Mouse (Mus musculus): Measurements from ENCODE around the gene Dnajb12.

The Dnajb12 gene

DNA sequence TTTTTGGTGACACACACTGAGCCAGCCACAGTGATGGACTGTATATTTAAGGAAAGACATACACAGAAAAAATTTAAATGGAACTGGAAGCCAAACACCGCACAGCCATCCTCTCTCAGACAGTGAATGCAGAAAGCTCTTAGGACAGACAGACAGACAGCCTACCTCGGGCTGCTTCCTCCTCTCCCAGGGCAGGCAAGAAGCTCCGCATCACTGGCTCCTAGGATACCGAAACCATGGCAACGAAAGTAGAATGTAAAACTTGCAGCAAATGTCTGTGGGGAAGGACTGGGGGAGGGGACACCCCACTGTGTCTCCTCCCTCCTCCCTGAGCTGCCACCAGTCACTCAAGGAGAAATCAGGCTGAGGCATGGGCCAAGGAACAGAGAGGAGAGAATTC lies 18.2 kb downstream of the Dnajb12 start:
- no peak for DNase-seq (ENCODE audit: low spot score)

DNA sequence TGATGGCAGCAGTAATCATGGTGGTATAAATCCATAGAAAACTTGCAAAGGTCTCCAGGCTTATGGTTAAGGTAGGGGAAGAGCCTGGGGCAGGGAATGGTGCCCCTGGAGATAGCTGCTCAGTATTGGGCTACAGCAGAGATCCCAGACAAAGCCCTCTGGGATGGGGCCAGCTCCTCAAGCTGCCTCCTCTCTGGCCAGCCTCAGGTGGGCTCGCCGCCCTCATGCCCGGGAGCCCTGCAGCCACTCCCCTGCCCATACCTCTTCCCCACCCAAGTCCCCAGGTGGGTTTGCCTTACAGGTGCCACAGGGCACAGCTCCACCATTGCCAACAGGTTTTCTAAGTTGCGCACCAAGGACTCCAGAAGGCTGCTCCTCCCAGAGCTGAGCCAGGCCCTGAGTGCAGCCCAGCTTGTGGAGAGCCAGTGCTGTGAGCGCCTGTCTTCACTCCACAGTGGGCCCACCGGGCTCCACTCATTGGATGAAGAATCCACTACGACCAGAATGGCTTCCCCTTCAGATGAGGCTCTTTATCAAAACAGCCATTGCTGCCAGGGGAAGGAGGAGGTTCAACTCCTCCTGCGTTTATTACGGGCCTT lies 18.9 kb downstream of the Dnajb12 start:
- no peak for DNase-seq (ENCODE audit: low spot score)

DNA sequence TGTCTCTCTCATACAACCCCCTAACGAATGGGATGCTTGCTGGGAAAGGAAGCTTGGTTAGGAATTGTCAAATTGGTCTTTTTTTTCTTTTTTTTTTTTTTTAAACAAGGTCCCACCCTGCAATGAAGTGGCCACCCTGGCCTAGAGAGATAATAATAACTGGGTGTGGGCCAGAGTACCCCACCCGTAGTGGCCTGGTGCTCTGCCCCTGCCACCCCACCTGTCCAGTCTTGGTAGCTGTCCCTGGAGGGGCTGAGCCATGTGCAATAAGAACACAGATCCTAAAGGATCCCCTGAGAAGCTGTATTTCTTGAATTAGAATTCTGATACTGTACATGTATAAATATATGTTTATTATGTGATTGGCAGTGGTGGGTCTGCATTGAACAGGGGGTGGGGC lies 19.6 kb downstream of the Dnajb12 start:
- DNase-seq (ENCODE audit: low spot score): no peak

DNA sequence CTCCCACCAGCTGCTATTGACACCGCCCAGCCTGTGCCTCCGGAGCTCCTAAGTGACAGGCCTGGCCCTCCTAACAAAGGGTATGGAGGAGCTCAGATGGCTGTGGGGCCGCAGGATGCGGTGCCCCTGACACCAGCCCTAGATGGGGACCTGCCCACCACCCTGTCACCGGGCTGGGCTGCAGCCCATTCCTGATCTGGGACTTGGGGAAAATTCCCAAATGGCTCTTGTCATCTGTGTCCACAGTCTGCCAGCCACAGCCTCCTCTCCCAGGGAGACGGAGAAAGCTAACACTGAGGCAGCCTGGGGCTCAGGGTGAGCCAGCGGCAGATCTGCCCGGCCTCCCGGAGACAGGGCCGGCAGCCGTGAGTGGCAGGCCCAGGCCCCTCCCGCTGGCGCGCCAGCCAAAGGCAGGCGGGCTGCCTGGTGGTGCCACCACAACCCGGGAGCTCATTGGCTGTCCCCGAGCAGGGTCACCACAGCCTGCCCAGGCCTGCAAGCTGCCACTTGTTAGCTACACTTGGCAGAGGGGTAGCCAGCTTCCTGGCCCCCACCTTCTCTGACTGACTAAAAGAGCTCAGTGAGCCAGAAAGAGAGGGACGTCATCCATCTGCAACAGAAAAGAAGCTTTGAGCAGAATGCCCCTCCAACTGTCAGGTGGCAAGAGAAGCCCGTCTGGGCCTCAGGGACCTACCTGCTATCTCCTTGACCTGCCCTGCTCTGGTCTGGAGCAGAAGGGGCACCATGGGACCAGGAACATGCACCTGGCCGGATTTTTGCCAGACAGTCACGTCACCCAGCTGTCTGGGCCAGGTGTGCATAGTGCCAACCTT lies 20.2 kb downstream of the Dnajb12 start:
- peak; percentile 92 for DNase-seq (ENCODE audit: low spot score)

DNA sequence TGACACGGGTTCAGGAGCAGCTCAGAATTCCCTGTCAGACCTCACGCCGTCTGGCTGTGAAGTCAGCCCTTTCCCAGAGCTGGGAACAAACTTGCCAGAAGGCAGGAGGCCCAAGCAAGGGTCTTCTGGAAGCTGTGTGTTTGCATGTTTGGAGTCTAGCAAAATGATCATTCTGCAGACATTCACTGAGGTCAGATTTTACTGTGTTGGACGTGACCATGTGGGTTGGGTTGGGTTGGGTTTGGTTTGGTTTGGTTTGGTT lies 20.7 kb downstream of the Dnajb12 start:
- DNase-seq (ENCODE audit: low spot score): no peak

DNA sequence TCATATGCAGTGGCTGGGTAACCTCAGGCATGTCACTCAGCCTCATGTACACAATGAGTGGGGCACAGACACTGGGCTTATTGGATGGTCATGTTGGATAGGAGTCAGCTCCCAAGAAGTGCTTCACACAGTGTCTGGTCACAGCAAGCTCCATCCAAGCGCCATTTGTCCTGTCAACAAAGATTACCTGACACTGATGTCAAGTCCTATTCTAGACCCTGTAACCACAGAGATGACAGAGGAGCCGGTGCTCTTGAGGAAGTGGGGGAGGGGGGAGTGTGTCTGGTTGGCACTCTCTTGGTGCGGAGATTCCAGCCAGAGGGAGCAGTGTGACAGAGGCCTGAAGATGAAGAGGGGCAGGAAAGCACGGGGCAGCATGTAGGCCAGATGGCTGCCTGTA lies 21.6 kb downstream of the Dnajb12 start:
- no peak for DNase-seq (ENCODE audit: low spot score)

DNA sequence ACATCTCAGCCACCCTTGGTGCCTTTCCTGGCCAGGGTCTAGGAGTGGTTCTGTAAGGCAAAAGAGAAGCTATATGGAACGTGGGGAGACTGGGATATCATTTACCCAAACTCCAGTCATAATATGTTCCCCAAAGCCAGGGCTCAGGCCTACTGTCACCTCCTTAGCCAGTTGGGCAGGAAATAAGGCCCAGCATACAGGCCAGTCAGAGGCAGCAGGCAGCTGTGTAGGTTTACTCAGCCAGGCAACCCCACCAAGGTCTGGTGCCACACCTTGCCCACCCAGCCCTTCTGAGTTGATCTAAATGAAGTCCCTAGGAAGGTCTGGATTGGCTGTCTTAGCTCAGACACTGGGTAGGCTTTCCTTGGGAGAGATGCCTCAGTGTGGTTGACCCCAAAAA lies 22.1 kb downstream of the Dnajb12 start:
- DNase-seq (ENCODE audit: low spot score): no peak

DNA sequence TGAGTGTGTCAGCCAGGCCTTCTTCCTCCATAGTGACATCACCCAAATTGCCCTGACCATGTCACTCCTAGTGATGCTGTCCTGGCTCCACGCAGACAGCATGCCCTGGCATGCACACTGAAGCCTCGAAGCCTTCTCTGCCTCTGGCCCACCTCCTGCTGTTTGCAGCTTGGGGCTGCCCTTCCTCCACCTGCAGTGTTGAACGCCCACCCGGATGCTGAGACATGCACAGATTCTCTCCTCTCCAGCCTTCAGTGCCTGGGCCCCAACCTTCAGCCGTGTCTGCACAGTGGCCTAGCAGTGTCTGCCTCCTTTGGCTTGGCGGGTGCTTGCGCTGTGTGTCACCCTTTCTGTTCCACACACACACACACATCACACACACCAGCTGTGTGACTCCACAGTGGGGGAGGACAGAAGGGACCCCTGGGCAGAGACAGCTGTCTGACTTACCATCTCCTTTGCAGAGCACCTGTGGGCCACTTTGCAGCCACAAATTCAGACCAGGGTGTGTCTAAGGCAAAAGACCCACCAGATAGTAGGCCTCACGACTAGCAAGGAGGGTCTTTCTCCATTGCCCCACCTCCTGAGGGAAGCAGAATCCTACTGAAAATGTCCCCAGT lies 22.7 kb downstream of the Dnajb12 start:
- DNase-seq (ENCODE audit: low spot score): no peak

DNA sequence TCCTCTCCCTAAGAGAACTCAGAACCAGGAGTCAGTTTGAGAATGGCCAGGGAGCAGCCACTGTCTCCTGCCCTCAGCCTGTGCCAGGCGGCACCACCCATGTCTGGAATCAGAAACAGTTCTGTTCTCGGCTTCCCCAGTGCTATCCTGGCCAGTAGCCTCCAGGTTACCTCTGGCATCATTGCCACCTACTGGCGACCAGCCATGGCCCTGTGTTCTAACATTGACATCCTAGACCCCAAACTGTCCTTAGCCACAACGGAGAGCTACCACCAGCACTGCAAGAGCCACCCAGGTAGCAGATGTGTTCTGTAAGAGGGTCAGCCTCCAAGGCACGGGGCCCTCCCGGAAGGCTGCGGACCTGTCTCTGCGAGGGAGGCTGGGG lies 23.2 kb downstream of the Dnajb12 start:
- no peak for DNase-seq (ENCODE audit: low spot score)

DNA sequence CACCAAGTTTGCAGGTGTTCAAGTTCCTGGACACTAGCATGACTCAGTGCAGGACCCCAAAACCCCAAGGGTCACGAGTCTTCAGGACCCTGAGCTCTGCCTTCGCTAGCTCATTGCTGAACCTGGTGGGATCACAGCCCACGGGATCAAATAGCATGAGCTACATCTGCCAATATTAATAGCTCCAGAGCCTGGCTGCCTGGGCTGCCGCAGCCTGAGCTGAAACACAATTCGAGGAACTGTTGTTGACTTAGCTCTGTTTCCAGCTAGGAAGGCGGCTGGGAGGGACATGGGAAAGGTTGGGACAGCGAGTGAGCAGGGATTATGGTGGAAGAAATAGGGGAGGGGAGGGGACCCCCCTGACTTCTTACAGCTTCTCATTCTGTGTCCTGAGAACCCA lies 23.8 kb downstream of the Dnajb12 start:
- no peak for DNase-seq (ENCODE audit: low spot score)

DNA sequence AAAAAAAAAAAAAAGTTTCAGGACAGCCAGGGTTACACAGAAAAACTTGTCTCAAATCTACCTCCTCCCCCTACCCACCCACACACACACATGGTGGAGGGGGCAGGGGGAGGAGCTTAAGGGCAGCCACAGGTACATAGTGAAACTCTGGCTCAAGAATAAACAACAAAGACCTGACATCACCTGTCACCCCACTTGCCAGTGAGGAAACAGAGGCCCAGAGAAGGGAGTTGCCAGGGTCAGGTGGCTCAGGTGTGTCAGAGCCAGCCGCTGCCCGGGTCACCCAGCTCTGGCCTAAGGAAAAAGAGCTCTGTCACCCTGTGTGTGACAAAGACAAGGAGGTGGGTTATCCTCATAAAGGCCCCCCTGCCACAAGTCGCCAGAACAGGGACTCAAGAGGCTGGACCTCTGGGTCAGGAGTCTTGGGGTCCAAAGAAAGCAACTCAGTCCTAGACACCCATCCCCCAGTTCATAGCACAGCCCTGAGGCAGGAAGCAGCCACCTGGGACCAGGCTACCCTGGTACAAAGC lies 27.8 kb downstream of the Dnajb12 start:
- no peak for DNase-seq (ENCODE audit: low spot score)

DNA sequence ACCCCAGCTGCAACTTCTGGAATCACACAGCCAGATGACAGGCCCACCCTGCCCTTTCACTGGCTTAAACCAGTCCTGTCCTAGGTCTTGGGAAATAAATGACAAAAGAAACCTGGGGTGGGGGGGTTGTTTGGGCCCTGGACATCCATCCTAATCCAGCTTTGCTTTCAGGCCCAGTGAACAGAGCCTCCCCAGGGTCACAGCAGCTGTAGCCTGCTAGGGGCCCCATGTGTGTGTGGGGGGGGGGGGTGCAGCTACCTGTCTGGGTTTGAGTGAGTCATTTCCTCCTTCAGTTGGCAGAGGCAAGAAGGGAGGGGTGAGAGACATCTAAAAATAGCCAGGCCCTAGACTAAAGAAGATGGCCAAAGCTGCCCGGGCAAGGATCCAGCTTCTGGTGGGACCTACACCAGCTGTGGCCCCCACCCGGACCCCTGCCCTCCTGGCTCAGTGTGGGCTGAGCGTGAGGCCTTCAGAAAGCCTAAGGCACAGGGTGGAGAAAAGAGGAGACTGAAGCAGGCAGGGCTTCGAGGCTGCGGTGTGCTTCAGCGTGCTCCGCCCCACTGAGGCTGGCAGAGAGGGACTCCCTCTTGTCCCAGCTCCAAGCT lies 28.4 kb downstream of the Dnajb12 start:
- DNase-seq (ENCODE audit: low spot score): no peak

DNA sequence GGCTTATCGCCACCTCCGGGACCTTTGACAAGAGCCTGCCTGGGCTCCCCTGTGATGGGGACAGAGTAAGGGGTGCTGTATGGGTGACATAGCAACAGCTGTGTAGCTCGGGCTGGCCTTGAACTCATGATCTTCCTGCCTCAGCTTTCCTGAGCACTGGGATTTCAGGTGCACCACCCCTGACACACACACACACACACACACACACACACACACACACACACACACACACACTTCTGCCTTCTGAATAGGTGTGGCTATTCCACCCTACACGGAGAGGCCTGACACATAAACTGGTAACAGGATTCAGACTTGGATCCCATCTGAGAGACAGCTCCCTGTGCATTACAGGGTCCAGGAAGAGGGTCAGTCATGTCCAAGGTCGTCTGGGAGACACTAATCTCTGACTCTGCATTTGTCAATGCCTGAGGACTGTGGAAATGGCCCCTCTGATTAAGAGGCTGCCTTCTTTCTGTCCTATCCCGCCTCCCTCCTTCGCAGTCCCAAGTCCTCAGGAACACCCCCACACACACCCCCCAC lies 29.5 kb downstream of the Dnajb12 start:
- DNase-seq (ENCODE audit: low spot score): no peak

DNA sequence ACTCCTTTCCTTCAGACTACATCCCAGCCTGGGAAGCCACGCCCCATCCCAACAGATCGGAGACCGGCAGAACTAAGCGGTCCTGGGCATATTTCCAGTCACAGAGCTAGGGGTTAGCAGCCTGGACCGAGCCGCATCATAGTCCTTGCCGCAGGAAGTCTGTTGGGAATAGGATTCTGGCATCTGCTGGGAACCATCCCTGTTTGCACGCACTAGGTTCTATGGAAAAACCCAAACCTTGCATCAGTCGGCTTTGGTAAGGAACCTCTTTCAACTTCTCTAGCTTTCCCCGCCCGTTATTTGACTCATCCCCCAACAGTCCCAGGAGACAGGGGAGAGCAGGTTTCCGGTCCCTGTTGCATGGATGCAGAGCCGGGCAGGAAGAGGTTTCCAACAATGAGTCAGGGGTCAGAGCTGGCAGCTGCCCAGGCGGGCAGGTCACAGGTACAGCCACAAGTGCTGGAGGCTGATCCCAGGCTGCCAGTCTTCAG lies 30.0 kb downstream of the Dnajb12 start:
- DNase-seq (ENCODE audit: low spot score): no peak

DNA sequence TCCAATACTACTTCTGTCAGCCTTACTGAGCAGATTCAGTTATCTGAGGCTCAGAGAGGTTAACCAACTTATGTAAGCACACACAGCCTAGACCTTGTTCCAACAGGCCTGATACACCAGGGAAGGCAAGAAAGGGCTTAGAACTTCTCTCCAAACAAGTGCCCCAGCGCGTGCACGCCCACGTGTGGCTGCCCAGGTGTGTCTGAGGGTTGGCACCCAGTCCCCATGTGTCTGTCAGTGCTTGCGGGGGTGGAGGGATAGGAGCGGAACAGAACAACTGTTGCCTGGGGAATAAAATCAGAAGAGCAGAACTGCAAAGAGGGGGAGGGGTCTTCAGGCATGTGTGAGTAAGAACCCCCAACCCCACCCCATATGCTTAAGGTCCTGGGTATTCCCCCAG lies 31.7 kb downstream of the Dnajb12 start:
- no peak for DNase-seq (ENCODE audit: low spot score)

DNA sequence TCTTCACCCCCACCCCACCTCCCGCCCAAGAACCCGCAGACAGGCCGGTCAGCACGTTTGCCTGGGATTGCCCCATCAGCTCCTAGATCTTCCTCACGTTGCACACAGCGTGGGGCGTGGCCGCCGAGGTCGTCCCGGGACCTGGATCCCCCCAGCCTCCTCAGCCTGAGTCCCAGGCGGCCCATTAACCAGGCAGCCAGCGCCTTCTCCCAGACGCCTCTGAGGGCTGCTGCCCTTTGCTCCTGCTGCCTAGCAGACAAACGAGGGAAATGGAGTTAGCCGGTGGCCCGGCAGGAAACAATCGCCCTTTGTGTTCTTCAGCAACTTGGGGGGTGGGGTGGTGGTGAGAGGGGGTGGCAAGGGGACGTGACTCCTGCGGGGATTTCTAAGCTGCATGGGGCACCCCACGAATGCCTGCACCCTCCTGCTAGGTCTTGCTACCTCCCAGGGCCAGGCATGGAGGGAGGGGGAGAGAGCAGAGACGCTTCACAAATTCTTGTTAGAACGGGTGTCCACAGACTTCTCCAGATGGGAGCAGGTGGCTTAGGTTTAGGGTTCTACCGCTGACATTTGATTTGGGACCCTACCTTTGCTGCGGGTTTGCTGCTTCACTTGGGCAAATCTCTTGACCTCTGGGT lies 32.3 kb downstream of the Dnajb12 start:
- DNase-seq (ENCODE audit: low spot score): no peak

DNA sequence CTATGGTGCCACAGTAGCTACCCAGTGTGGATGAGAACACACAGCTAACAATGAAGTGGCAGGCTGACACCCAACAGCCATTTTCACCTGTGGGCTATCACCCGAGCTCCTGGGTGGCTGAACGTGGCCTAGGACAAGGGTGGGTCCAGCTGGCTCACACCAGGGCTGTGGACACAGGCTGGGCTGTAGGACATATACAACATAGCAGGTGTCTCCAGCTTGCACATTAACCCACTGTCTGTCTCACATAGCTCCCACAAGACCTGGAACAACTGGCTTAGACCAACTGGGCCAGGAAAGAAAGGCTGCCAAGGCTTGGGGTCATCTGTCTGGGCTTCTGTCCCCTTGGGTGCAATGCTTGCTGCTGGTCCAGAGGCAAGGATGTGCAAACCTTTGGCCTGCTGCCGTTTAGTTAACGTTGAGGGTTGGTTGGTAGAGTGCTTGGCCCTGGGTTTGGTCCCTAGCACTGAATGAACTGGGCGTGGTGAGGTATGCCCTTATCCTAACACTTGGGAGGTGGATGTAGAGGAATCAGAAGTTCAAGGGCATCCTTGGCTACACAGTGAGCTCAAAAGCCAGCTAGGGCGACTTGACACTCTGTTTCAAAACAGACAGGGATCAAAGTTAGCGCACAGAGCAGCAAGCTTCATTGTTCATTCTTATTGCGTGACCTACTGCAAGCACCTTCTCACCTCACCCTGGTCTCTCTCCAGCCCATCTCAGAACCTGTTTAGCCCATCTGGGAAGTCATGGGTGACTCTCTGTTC lies 36.0 kb downstream of the Dnajb12 start:
- no peak for DNase-seq (ENCODE audit: low spot score)

DNA sequence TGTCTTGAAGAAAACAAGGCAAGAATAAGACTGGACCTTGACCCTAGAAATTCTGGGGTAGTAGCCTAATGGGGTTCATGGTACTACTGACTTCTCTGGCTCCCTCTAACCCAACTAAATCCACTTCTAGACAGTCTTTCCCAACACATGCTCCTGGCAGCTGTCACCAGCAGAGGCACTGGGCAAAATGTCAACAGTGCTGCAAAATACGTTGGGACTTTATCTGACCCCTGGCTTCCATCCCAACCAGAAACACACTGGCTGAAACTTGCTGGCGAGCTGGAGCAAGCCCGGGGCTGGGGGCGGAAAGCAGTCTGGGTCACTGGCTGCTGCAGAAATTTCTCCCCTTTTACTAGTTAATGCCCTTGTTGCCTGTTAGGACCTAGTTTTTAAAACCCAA lies 36.8 kb downstream of the Dnajb12 start:
- peak; percentile 73 for DNase-seq (ENCODE audit: low spot score)

DNA sequence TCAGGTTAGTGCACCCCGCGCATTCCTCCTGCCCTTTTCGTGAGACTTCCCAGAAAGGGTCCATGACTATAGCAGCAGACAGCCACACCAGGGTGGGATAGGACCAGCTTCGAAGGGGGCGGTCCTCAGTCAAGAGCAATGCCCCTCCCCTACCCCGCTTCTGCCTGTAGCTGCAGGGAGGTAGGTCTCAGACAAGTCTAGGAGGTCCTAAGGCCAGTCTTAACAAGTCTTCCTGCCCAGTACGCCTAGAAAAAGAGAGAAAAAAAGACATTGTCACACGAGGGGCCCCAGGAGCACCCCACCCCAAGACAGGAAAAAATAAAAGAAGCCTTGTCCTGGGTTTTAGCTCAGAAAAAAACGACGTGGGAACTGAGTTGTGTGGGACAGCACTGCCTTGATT lies 37.3 kb downstream of the Dnajb12 start:
- no peak for DNase-seq (ENCODE audit: low spot score)

DNA sequence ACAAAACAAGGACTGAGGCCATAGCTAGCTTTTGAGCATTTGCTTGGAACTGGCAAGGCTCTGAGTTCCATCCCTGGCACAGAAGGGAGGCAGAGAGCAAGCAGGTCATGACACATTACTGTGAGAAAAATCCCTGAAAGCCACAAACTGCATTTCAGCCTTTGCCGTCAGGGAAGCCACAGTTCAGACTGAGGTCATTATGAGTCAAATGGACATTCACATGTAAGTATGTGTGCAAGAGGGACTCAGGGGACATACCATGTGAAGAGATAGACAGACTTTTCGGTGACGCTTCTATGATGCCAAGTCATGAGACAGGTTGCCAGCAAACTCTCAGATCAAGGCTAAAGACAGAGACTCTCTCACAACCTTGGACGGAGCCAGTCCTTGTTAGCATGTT lies 38.8 kb downstream of the Dnajb12 start:
- no peak for DNase-seq (ENCODE audit: low spot score)

DNA sequence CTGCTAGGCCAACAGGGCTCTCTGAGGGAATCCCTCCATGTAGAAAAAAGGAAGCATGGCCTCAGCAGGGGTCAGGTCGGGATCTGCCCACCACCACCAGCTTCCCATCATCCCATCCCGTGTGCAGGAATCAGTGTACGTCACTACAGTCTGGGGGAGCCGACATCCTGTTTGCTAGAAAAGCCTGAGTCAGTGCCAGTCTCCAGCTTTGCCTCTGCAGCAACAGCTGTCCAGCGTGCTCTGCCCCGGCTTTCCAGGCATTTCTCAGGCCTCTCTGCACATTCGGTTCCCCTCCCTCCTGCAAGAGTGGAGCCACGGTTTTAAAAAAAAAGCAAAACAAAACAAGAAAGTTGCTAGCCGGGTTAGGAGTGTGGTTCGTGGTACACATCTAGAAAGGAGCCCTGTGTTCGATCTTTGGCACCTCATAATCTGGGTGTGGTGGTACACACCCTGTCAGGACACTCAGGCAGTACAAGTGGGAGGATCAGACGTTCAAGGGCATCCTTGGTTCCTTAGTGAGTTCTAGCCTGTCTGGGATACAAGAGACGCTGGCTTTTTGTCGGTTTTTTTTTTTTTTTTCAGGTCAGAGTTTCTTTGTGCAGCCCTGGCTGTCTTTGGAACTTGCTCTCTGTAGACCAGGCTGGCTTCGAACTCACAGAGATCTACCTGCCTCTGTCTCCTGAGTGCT lies 40.3 kb downstream of the Dnajb12 start:
- DNase-seq (ENCODE audit: low spot score): peak; percentile 50
